Mouse (Mus musculus) inflammation-experienced regulatory T-cells, adult 6 months (primary cell): ENCODE measurements around the gene Fkbp11. TPM values are rescaled to one million over a fixed set of nuclear protein-coding genes. Genes with fewer than 3 reads are reported as not detected.
"Not testable (repeated sequence)": the region's sequence is repeated elsewhere in the genome, so short reads cannot be mapped to it uniquely, and the experiment has no call there.

ENCODE experiments used
- ATAC-seq: one replicate; pipeline ENCODE4 v1.8.0; 2017
- polyA plus RNA-seq, 3 experiments: library from polyadenylated mRNA; unstranded; fragments of 100-300 nt; shearing (Covaris generic); gene quantifications; one replicate each; pipeline ENCODE4 v1.2.1; 2017

Fkbp11 gene
- polyA plus RNA-seq, result 1 to 10 TPM in 1 of 3 experiments, under 1 TPM in 1, not detected in 1; 0.62 to 1.7 TPM

DNA sequence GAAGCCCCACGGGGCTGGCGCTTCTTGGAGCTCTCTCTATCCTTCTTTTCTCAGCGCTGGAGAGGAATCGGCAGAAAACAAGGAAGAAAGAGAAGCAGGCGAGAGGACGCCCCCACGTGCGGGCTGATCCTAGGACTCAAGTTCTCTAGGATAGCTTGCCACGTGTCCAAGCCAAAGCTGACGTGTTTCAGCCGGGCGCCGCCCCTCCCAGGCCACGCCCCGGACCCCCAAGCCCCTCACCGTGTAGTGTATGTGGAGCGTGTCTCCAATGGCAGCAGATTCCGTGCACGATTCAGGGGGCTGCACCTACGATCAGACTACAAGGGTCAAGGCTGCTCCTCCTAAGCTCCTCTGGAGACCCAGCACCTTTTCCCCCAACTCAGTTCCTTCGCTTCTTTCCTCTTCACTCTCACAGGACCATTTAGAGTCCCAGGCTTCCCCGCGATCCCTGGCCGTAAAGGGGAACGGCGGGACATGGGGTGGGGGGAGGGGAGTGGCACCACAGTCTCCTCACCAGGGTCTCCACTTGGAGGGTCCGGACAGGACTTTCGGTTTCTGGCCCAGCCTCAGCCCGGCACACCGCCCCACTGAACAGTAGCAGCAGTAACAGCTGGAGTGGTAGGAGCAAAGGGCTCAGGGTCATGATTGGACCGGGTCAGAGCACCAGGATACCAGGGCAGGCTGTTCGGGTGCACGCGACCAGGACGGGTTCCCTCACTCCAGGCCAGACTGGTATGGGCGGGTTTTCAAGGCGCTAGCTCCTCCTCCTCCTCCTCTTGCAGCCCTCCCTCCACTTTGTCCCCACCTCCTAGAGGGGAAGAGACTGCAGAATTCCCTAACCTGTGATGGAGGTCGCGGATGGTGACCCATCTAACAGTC is at the start of gene Fkbp11:
Fkbp11 (minus strand) TSS at position 756 of the 879 bp plus-strand sequence.
- peak; percentile 41 for ATAC-seq

DNA sequence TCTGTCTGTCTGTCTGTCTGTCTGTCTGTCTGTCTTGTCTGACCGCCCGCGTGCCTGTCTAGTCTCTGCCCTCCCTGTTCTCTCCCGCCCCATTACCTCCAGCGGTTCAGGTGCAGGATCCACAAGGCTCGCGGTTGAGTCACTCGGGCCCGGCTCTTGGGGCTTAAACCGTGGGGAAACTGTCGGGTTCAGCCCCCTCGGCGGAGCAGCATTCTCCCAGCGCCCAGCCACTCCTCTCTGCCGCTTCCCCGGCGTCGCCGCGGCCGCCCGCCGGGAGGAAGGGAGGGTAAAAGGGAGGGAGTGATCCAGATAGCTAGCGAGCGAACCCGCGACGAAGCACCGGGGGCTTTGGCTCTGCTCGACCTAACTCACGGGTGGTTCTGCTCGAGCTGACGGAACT is 49.8 kb upstream of the Fkbp11 start, which contains the start of gene Wnt10b:
Wnt10b (minus strand) TSS at position 389 of the 400 bp plus-strand sequence.
- ATAC-seq, result peak; percentile 36

- ATAC-seq, result no peak
Measured at GRCm38 (mm10) chr15:98777005-98777616, 49.1 kb upstream of the Fkbp11 start.

- ATAC-seq, result peak; percentile 41
Measured at GRCm38 (mm10) chr15:98776280-98777004, 48.4 kb upstream of the Fkbp11 start.

GRCm38 (mm10) chr15:98775533-98775932 is 47.5 kb upstream of the Fkbp11 start:
- no peak for ATAC-seq

- no peak for ATAC-seq
Measured at GRCm38 (mm10) chr15:98774096-98774495, 46.1 kb upstream of the Fkbp11 start.

- peak; percentile 66 for ATAC-seq
Measured at GRCm38 (mm10) chr15:98772511-98773211, 44.7 kb upstream of the Fkbp11 start.

- peak; percentile 29 for ATAC-seq
Measured at GRCm38 (mm10) chr15:98771813-98772425, 43.9 kb upstream of the Fkbp11 start.

- no peak for ATAC-seq
Measured at GRCm38 (mm10) chr15:98768259-98768658, 40.3 kb upstream of the Fkbp11 start.

- ATAC-seq, result no peak
Measured at GRCm38 (mm10) chr15:98765929-98766328, 37.9 kb upstream of the Fkbp11 start.

GRCm38 (mm10) chr15:98762670-98763529 is 34.9 kb upstream of the Fkbp11 start, which contains the start of gene Arf3:
Gene Arf3, minus strand, starts transcription at chr15:98763214.
- ATAC-seq, result peak; percentile 98

DNA sequence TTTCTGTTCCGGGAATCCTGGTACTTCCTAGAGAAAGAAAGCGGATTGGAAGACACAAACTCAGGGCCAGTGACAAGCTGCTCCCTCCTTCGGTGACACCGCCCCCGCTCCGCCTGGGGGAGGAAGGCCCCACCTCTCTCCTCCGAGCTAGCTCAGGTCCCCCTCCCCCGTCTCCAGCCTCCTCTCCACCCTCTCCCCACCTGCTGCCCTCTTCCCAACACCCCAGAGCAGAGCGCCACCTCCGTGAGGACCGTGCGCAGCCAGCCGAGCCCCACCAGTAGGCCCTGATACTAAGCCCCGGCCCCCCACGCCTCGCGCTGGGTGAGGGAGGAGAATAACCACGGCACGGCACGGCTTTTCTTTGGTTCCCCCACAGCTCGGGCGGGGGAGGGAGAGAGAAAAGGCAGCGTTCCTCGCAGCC is 34.2 kb upstream of the Fkbp11 start:
- peak; percentile 36 for ATAC-seq

- ATAC-seq, result no peak
Measured at GRCm38 (mm10) chr15:98754125-98754524, 26.1 kb upstream of the Fkbp11 start.

DNA sequence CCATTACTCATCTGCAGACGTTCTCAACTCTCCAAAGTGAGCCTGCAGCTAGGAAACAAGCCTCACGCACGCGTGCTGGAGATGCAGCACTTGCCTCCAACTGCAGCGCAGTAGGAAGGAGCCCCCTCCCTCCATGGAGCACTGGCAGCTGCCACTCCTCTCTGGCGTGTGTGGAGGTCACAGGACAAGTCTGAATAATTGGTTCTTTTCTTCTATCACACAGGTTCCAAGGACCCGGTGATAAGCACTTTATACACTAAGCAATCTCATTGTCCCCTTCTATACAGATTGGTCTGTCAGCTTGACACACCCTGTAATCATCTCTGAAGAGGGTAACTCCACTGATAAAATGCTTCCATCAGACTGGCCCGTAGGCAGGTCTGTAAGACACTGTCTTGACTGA is 25.0 kb upstream of the Fkbp11 start:
- ATAC-seq, result no peak

DNA sequence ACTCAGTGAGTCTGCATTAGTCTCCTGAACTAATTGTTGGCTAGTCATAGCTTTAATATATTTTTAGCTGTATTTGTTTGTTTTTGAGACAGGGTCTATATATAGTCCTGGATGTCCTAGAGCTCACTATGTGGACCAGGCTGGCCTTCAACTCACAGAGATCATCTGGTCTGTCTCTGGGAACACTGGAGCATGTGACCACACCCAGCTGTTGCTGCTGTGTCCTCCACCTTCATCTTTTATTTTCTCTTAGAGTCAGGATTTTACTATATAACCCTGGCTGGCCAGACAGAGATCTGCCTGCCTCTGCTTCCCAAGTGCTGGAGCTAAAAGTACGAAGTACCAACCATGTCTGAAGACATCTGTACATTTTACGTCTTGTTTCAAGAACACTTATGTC is 21.1 kb upstream of the Fkbp11 start:
- ATAC-seq, result no peak

DNA sequence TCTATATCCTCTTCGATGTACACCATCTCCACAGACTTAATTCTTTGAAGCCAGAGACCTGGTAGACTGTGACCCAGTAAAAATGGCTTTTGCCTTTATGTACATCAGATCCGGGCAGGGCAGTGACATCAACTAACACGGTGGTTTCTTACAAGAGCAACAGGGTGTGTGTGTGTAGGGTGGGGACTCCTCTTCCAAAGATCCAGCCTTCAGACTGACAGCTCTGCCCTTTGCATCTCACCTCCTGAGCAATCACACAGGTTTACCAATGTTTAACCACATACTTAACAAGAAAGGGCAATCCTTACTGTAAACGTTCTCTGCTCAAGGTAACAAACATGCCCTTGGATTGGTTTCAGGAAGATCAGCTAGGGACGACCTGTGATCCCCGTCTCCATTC is 19.3 kb upstream of the Fkbp11 start:
- ATAC-seq, result no peak

DNA sequence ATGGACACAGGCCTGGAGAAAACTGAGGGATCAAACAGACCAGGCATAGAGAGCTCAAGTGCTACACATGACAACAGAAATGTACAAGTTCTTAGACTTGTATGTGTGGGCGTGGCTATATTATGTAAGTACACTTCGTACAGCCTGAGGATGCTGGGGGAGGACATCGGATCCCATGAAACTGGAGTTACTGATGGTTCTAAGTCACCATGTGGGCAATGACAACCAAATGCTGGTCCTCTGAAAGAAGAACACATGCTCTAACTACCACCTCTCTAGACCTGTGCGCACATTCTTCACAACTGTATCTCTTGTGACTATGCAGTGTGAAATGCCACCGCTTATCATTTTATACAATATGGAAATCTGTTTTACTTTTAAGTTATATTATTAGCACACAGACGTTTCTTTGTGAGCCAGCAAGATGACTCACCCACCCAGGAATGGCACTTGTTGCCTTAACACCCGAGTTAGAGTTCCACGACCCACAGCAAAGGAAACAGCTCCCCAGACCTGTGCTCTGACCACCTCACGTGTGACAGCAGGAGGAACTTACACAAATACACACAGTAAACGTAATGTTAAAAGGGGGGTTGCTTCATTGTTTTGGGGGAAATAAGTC is 18.5 kb upstream of the Fkbp11 start:
- no peak for ATAC-seq

GRCm38 (mm10) chr15:98743863-98744262 is 15.9 kb upstream of the Fkbp11 start:
- ATAC-seq, result not testable (repeated sequence)

GRCm38 (mm10) chr15:98742766-98743428 is 14.9 kb upstream of the Fkbp11 start:
- no peak for ATAC-seq

GRCm38 (mm10) chr15:98740219-98740618 is 12.2 kb upstream of the Fkbp11 start:
- ATAC-seq, result no peak
